Mouse (Mus musculus) olfactory bulb, adult 2 months (tissue): Measurements from ENCODE around the gene Atg9a.

Experiments
- CTCF ChIP-seq: fragments of 200-500 bp; IDR thresholded peaks from 2 replicates; pipeline ENCODE4 v1.5.1; 2012; ENCODE audit warnings: low read depth, mild to moderate bottlenecking, low read length, moderate library complexity; ENCODE audit not compliant: insufficient read depth
- POLR2A ChIP-seq: fragments of 200-500 bp; IDR thresholded peaks from 2 replicates; pipeline ENCODE4 v1.6.1; 2012; ENCODE audit warnings: mild to moderate bottlenecking, low read depth, low read length, moderate library complexity; ENCODE audit not compliant: insufficient read depth

GRCm38 (mm10) chr1:75212542-75212941, 20.5 kb upstream of the Atg9a start:
- TF ChIP-seq POLR2A (no peak), CTCF (no peak)
